Mouse (Mus musculus): ENCODE measurements around the gene Lmo7. TPM values are rescaled to one million over a fixed set of nuclear protein-coding genes. Genes with fewer than 3 reads are reported as not detected.

Lmo7 gene
- polyA plus RNA-seq, 1 experiment = 0.08 TPM

GRCm38 (mm10) chr14:101788475-101788874, 58.7 kb downstream of the Lmo7 start:
- no peaks in the 10 kb centered on the region for H3K27me3 ChIP-seq (ENCODE audit: control insufficient read depth)
- TF ChIP-seq GATA1 (IDR thresholded peaks at IDR 0.05; ENCODE audit: low read length) (no peak), TAL1 (IDR thresholded peaks at IDR 0.05; ENCODE audit: low read length) (no peak)

GRCm38 (mm10) chr14:101794553-101795177, 64.9 kb downstream of the Lmo7 start:
- Histone ChIP-seq H3K9me3 (ENCODE audit: control insufficient read depth, low read length) (no peaks in the 10 kb centered on the region), H3K4me1 (ENCODE audit: control insufficient read depth) (no peaks in the 10 kb centered on the region), H3K27me3 (ENCODE audit: control insufficient read depth) (no peaks in the 10 kb centered on the region), H3K36me3 (ENCODE audit: control insufficient read depth) (no peaks in the 10 kb centered on the region), H3K4me3 (replicated peaks) (no peak overlapping the region)
- TF ChIP-seq TAL1 (IDR thresholded peaks at IDR 0.05; ENCODE audit: low read length) (no peak), GATA1 (IDR thresholded peaks at IDR 0.05; ENCODE audit: low read length) (no peak)

More at GRCm38 (mm10) chr14:101788475-101788874, 58.7 kb downstream of the Lmo7 start:
- Histone ChIP-seq H3K9me3 (ENCODE audit: control insufficient read depth, low read length) (no peaks in the 10 kb centered on the region), H3K36me3 (ENCODE audit: control insufficient read depth) (no peaks in the 10 kb centered on the region), H3K4me1 (ENCODE audit: control insufficient read depth) (no peaks in the 10 kb centered on the region), H3K4me3 (replicated peaks) (no peak overlapping the region)

- H3K27me3 ChIP-seq (ENCODE audit: control insufficient read depth) = no peaks in the 10 kb centered on the region
- H3K4me3 ChIP-seq (replicated peaks) = no peak overlapping the region
- TF ChIP-seq TAL1 (IDR thresholded peaks at IDR 0.05; ENCODE audit: low read length) = no peak
- no peaks in the 10 kb centered on the region for H3K4me1 ChIP-seq (ENCODE audit: control insufficient read depth)
- H3K36me3 ChIP-seq (ENCODE audit: control insufficient read depth) = no peaks in the 10 kb centered on the region
- no peaks in the 10 kb centered on the region for H3K9me3 ChIP-seq (ENCODE audit: control insufficient read depth, low read length)
Measured at GRCm38 (mm10) chr14:101797930-101798500, 68.3 kb downstream of the Lmo7 start.

GRCm38 (mm10) chr14:101798766-101799165, 69.0 kb downstream of the Lmo7 start:
- Histone ChIP-seq H3K4me3 (replicated peaks) (no peak overlapping the region), H3K9me3 (ENCODE audit: control insufficient read depth, low read length) (no peaks in the 10 kb centered on the region), H3K27me3 (ENCODE audit: control insufficient read depth) (no peaks in the 10 kb centered on the region), H3K36me3 (ENCODE audit: control insufficient read depth) (no peaks in the 10 kb centered on the region), H3K4me1 (ENCODE audit: control insufficient read depth) (no peaks in the 10 kb centered on the region)
- no peak for TF ChIP-seq TAL1 (IDR thresholded peaks at IDR 0.05; ENCODE audit: low read length)
- no peak for TF ChIP-seq GATA1 (IDR thresholded peaks at IDR 0.05; ENCODE audit: low read length)

- no peak for TF ChIP-seq GATA1 (IDR thresholded peaks at IDR 0.05; ENCODE audit: low read length)
- TF ChIP-seq TAL1 (IDR thresholded peaks at IDR 0.05; ENCODE audit: low read length) = no peak
- no peak overlapping the region for H3K4me3 ChIP-seq (replicated peaks)
- H3K9me3 ChIP-seq (ENCODE audit: control insufficient read depth, low read length) = no peaks in the 10 kb centered on the region
- H3K27me3 ChIP-seq (ENCODE audit: control insufficient read depth) = no peaks in the 10 kb centered on the region
- no peaks in the 10 kb centered on the region for H3K4me1 ChIP-seq (ENCODE audit: control insufficient read depth)
- H3K36me3 ChIP-seq (ENCODE audit: control insufficient read depth) = no peaks in the 10 kb centered on the region
Measured at GRCm38 (mm10) chr14:101801674-101802073, 71.9 kb downstream of the Lmo7 start.

- no peaks in the 10 kb centered on the region for H3K27me3 ChIP-seq (ENCODE audit: control insufficient read depth)
- H3K36me3 ChIP-seq (ENCODE audit: control insufficient read depth) = no peaks in the 10 kb centered on the region
- TF ChIP-seq TAL1 (IDR thresholded peaks at IDR 0.05; ENCODE audit: low read length) (no peak), GATA1 (IDR thresholded peaks at IDR 0.05; ENCODE audit: low read length) (no peak)
- no peaks in the 10 kb centered on the region for H3K9me3 ChIP-seq (ENCODE audit: control insufficient read depth, low read length)
- H3K4me1 ChIP-seq (ENCODE audit: control insufficient read depth) = no peaks in the 10 kb centered on the region
- H3K4me3 ChIP-seq (replicated peaks) = no peak overlapping the region
Measured at GRCm38 (mm10) chr14:101804119-101804518, 74.4 kb downstream of the Lmo7 start.

GRCm38 (mm10) chr14:101804562-101805327, 75.0 kb downstream of the Lmo7 start:
- Histone ChIP-seq H3K9me3 (ENCODE audit: control insufficient read depth, low read length) (no peaks in the 10 kb centered on the region), H3K27me3 (ENCODE audit: control insufficient read depth) (no peaks in the 10 kb centered on the region), H3K36me3 (ENCODE audit: control insufficient read depth) (no peaks in the 10 kb centered on the region), H3K4me3 (replicated peaks) (no peak overlapping the region), H3K4me1 (ENCODE audit: control insufficient read depth) (no peaks in the 10 kb centered on the region)
- TF ChIP-seq TAL1 (IDR thresholded peaks at IDR 0.05; ENCODE audit: low read length) = no peak
- no peak for TF ChIP-seq GATA1 (IDR thresholded peaks at IDR 0.05; ENCODE audit: low read length)

GRCm38 (mm10) chr14:101805328-101805697, 75.6 kb downstream of the Lmo7 start:
- H3K27me3 ChIP-seq (ENCODE audit: control insufficient read depth) = no peaks in the 10 kb centered on the region
- no peak overlapping the region for H3K4me3 ChIP-seq (replicated peaks)
- TF ChIP-seq TAL1 (IDR thresholded peaks at IDR 0.05; ENCODE audit: low read length) (no peak), GATA1 (IDR thresholded peaks at IDR 0.05; ENCODE audit: low read length) (no peak)
- H3K36me3 ChIP-seq (ENCODE audit: control insufficient read depth) = no peaks in the 10 kb centered on the region
- no peaks in the 10 kb centered on the region for H3K4me1 ChIP-seq (ENCODE audit: control insufficient read depth)
- no peaks in the 10 kb centered on the region for H3K9me3 ChIP-seq (ENCODE audit: control insufficient read depth, low read length)

GRCm38 (mm10) chr14:101806058-101806457, 76.3 kb downstream of the Lmo7 start:
- Histone ChIP-seq H3K4me3 (replicated peaks) (no peak overlapping the region), H3K36me3 (ENCODE audit: control insufficient read depth) (no peaks in the 10 kb centered on the region), H3K9me3 (ENCODE audit: control insufficient read depth, low read length) (no peaks in the 10 kb centered on the region), H3K27me3 (ENCODE audit: control insufficient read depth) (no peaks in the 10 kb centered on the region), H3K4me1 (ENCODE audit: control insufficient read depth) (no peaks in the 10 kb centered on the region)
- no peak for TF ChIP-seq TAL1 (IDR thresholded peaks at IDR 0.05; ENCODE audit: low read length)
- TF ChIP-seq GATA1 (IDR thresholded peaks at IDR 0.05; ENCODE audit: low read length) = no peak

Data from erythroblast, embryonic 14.5 days (primary cell).